Mouse (Mus musculus) embryonic fibroblast, embryonic 13.5 days (primary cell): ENCODE data around the gene Mfsd9.

ENCODE experiments used
- CTCF ChIP-seq: IDR thresholded peaks from 2 replicates; pipeline ENCODE4 v1.5.1; 2011; ENCODE audit warnings: mild to moderate bottlenecking, control low read depth, low read length, moderate library complexity, borderline replicate concordance; ENCODE audit not compliant: insufficient read depth
- POLR2A ChIP-seq: IDR thresholded peaks from 2 replicates; pipeline ENCODE4 v1.6.1; 2011; ENCODE audit warnings: low read depth, mild to moderate bottlenecking, control low read depth, low read length, moderate library complexity

- no peak for TF ChIP-seq CTCF
- TF ChIP-seq POLR2A = no peak
Measured at GRCm38 (mm10) chr1:40746089-40746488, 44.4 kb downstream of the Mfsd9 start.
